Mouse (Mus musculus): ENCODE results near the gene Tmem174.

Gene Tmem174

GRCm38 (mm10) chr13:98632306-98632942 lies 4.8 kb downstream of the Tmem174 start:
- DNase-seq = no peak

- no peak for DNase-seq
Measured at GRCm38 (mm10) chr13:98631105-98631838, 5.9 kb downstream of the Tmem174 start.

GRCm38 (mm10) chr13:98626736-98627135 lies 10.5 kb downstream of the Tmem174 start:
- no peak for DNase-seq

GRCm38 (mm10) chr13:98624506-98624905 lies 12.7 kb downstream of the Tmem174 start:
- DNase-seq = no peak

- DNase-seq = no peak
Measured at GRCm38 (mm10) chr13:98622881-98623549, 14.2 kb downstream of the Tmem174 start.

GRCm38 (mm10) chr13:98617429-98618067 lies 19.7 kb downstream of the Tmem174 start:
- no peak for DNase-seq

GRCm38 (mm10) chr13:98607885-98608477 lies 29.2 kb downstream of the Tmem174 start:
- DNase-seq = no peak

- DNase-seq = no peak
Measured at GRCm38 (mm10) chr13:98603799-98604198, 33.4 kb downstream of the Tmem174 start.

GRCm38 (mm10) chr13:98596746-98597145 lies 40.5 kb downstream of the Tmem174 start:
- DNase-seq = no peak

GRCm38 (mm10) chr13:98594726-98595141 lies 42.5 kb downstream of the Tmem174 start:
- DNase-seq = no peak

- DNase-seq = no peak
Measured at GRCm38 (mm10) chr13:98593938-98594539, 43.2 kb downstream of the Tmem174 start.

GRCm38 (mm10) chr13:98591406-98591805 lies 45.8 kb downstream of the Tmem174 start:
- DNase-seq = no peak

GRCm38 (mm10) chr13:98590693-98591389 lies 46.4 kb downstream of the Tmem174 start:
- no peak for DNase-seq

- DNase-seq = no peak
Measured at GRCm38 (mm10) chr13:98589572-98589971, 47.6 kb downstream of the Tmem174 start.

- peak; percentile 45 for DNase-seq
Measured at GRCm38 (mm10) chr13:98588951-98589501, 48.2 kb downstream of the Tmem174 start.

GRCm38 (mm10) chr13:98588480-98588879 lies 48.7 kb downstream of the Tmem174 start:
- DNase-seq = no peak

GRCm38 (mm10) chr13:98587639-98588038 lies 49.6 kb downstream of the Tmem174 start:
- DNase-seq = no peak

- no peak for DNase-seq
Measured at GRCm38 (mm10) chr13:98586817-98587575, 50.2 kb downstream of the Tmem174 start.
